Mouse (Mus musculus): ENCODE measurements at regions not wholly inside any gene's neighbourhood (a gene's known extent, or its start where the extent isn't known, plus 50 kb on each side); places are given as distances from the start of the nearest gene placed in this dataset.
A peak's percentile ranks its signal among the peaks of the same experiment; 100 is the strongest.
"Not testable (repeated sequence)": the region's sequence is repeated elsewhere in the genome, so short reads cannot be mapped to it uniquely, and the experiment has no call there.

DNA sequence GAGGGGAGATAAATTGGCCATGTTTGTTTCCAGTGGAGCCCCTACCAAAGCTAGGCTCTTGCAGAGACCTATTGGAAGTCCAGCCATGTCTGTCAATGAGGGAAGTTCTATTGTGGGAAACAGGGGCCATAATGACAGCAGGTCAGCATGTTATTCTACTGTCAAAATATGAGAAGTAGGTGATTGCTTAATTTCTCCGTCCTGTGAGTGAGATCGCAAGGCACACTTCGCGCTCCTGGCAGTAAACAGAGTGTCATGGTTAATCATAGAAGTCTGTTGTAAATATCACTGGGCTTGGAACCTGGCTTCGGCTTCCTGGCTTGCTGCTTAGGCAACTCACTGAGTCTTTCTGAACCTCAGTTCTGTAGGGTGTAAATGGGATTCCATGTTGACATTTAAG, 72.5 kb upstream of the Ccdc122 start:
- no peak for DNase-seq

- DNase-seq: no peak
Measured at GRCm38 (mm10) chr14:76958875-76959274, 77.7 kb upstream of the Ccdc122 start.

DNA sequence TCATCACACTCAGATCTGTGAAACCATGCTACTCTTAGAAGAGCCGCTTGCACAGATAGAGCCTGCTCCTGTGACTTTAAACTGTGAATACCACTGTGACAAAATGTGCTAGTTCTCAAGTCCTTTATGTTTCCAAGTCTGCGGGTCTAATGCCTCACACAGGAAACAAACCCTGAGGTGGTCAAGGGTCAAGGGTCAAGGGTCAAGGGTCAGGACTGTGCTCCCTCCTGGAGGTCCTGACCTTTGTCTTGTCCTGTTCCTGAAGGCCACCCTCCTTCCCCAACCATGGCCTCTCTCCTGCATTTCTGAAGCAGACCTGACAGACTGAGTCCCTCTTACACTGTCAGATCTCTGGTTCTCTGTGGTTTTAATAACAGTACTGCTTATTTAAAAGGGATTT, 79.4 kb upstream of the Ccdc122 start:
- DNase-seq: no peak

GRCm38 (mm10) chr14:76953171-76953570, 83.4 kb upstream of the Ccdc122 start:
- DNase-seq: peak; percentile 60 to 62

GRCm38 (mm10) chr14:76951450-76951849, 85.1 kb upstream of the Ccdc122 start:
- peak; percentile 75 to 83 for DNase-seq

- peak; percentile 79 to 84 for DNase-seq
Measured at GRCm38 (mm10) chr14:76949388-76949787, 87.2 kb upstream of the Ccdc122 start.

DNA sequence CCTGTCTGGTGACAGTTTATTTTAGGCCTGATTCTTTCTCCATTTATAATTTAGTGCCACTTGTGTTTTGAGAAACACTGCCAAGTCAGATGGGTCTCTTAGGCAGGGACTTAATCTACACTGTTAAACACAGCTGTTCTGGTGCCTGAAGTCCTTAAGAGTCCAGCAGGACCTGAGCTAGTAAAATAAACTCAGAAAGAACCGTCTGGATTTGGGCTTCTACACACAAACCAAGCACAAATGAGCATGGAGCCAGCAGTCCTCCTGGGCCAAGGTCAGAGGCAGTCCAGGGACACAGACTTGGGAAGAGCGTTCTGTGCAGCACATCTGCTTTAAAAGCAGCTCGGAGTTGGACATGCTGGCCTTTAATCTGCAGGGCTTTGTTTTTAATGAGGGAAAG, 87.6 kb upstream of the Ccdc122 start:
- peak; percentile 42 to 51 for DNase-seq

DNA sequence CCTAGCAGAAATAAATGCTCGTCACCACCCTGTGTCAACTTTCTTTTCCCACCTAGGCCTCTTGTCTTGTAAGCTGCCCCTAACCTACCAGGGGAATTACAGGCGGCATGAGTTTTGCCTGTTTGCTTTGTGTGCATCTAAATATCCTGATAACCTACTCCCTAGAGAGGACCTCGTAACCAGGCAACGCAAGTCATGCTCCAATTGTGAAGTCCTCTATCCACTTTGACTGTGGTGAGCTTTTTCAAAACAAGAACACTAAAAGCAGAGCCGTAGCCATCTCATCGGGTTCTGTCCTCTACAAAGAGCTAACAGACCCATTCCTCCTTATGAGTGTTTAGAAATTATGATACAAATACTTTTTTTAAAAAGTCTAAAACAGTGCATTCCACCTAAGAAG, 88.1 kb upstream of the Ccdc122 start:
- peak; percentile 25 to 34 for DNase-seq

DNA sequence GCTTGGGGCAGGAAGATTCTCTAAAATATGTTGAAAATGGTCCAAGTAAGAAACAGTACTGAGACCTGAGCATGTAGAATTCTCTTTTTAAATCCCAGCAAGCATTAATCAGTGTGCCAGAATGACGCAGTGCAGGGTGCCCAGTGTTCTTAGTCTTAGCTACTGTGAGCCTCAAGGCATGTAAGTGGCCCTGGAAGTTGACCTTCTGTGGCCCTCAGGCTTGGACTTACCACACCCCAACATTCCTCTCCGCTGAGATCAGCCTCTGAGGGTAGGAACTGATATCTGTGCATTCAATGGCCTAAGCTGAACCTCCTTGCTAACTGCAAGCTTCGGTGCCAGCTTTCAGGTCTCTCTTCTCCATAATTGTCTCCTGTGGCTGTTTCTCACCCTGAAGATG, 89.4 kb upstream of the Ccdc122 start:
- no peak for DNase-seq

- DNase-seq: no peak
Measured at GRCm38 (mm10) chr14:76945626-76946025, 90.9 kb upstream of the Ccdc122 start.

DNA sequence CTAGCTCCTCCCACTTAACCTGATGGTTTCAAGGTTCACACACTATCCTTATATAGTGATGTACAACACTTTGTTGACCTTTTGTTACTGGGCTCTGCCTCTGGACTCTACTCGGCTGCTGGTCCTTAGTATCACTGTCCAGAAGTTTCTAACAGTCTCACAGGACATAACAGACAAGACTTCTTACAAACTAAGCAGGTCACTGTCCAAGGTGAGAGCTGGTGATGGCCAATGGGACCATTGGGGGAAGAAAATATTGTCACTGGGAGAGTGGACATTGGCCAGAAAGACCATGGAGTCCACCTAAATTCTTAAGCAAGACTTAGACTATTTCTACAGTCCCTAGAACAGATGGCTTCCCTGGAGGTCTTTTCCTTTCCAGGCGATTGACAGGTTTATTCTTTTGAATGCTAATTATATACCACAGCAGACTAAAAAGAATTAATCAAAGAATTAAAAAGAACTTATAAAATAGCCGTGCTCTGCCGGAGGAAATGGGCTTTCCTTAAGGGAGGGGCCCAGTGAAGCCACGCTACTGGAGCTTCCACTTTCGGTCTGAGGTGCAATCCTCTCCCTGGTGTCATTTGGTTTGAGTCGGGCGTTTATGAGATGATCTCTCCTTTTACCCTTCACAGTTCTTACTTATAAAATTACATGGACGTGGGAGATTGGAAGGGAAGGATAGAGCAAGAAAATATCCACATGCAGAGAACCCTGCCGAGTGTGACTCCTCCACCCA, 94.9 kb upstream of the Ccdc122 start:
- DNase-seq: no peak

DNA sequence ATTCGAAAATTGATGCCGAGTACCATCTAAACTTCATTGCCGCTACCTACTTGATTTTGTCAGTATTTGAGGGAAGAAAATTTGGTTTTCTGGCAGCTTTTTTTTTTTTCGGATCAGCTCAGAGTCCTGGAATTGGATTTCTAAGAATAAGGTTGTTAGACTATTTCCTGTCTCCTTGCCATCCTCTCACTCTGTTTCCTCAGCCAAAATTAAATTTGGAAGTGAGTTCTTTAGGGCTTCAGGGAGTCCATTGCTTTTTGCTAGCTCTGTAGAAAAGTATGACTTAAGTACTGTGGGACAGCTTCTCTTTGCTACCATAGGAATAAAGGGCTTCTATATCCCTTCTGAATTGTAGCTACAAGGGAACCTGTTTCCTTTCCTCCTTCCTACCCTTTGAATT, 96.1 kb upstream of the Ccdc122 start:
- DNase-seq: no peak

- DNase-seq: peak; percentile 73 to 80
Measured at GRCm38 (mm10) chr14:76936671-76937070, 99.9 kb upstream of the Ccdc122 start.

DNA sequence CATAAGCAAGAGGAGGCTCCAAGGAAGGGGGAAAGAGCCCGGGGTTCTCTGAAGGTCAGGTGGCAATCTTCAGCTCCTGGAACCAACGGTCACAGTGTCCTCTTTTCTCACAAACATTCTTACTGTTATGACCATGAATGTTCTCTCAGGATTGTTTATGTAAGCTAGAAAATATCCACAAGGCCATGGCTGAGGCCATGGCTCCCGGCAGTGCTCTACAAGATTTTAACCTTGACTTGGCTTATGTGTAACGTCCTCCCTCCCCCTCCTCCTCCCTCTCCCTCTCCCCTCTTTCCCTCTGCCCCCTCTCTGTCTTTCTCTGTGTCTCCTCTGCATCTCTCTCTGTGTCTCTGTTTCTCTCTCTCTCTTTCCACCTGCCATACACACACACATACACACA, 100.5 kb upstream of the Ccdc122 start:
- not testable (repeated sequence) for DNase-seq

DNA sequence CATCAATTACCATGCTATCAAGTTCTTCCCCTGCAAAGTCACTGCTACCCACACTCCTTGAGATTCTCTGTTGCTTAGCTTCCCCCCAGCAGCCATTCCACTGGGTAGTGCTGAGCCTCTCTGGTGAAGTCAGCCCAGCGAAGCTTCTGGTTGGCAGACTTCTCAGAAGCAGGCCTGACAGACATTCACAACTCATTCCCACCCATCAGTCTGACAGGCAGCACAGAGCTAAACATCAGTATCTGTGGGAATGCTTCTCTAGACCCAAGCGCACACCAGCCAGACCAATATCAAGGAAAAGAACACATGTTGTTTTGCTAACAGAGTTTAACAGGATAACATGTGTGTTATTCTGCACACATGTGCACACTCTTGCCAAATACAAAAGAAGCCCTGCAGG, 101.1 kb upstream of the Ccdc122 start:
- DNase-seq: peak in 1 of 2 experiments; percentile 13

DNA sequence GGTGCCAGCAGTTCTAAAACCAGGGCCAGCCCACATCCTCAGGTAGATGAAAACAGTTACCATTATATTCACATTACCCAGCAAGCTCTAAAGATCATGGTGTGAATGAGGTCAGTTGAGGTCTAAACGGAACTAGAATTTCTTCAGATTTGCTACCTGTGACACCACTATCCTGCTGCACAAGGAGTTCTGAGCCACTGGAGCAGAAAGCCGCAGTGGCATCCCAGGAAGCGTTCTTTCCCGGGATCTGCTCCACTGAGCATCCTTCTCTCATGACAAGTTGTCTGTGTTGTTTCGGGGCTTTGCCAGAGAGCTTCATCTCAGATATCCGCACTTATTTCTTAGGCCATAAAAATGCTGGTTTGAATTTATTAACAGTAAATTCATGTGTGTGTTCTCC, 103.7 kb upstream of the Ccdc122 start:
- DNase-seq: no peak

DNA sequence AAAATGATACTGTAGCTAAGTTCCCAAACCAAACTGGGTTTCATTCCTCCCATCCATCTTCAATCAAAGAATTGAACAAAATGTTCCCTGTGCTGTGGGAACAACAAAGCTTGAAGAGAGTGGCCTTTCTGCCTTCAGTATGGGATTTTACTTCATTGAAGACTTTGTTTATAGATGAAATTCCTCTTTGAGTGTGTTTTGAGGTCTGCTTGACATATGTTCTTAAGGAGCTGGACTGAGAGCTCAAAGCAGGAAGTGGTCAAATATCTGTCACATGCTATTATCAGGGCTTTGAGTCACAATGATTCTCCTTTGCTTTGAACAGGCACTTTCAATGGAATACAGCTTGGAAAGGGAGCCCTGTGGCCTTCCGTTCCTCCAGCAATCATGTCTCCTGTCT, 105.2 kb upstream of the Ccdc122 start:
- DNase-seq: no peak

DNA sequence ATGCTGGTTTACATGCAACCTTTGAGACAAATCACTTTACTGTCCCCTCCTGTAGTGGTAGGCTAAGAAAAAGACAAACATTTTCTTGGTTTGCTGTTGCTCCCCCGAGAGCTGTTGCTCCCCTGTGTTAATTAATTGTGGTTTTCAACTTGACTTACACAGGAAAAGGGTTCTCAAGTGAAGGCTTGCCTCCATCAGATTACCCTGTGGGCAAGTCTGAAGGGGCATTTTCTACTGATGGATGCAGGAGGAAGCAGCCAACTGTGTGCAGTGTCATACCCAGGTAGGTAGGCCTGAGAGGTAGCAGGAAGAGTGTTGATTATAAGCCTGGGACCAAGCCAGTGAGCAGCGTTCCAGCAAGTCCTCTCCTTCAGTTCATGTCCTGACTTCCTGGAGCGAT, 107.0 kb upstream of the Ccdc122 start:
- no peak for DNase-seq

DNA sequence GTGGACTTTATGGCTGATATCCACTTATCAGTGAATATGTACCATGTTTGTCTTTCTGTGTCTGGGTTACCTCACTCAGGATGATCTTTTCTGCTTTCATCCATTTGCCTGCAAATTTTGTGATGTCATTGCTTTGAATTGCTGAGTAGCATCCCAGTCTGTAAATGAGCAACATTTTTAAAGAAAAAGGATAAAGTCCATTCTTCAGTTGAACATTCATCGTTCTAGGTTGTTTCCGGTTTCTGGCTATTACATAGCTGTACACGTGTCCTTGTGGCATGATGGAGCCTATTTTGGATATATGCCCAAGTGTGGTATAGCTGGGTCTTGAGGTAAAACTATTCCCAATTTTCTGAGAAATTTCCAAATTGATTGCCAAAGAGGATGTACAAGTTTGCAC, 107.9 kb upstream of the Ccdc122 start:
- DNase-seq: no peak

GRCm38 (mm10) chr14:76927245-76927806, 109.2 kb upstream of the Ccdc122 start:
- DNase-seq: no peak

GRCm38 (mm10) chr14:76926416-76926815, 110.2 kb upstream of the Ccdc122 start:
- DNase-seq: no peak

- no peak for DNase-seq
Measured at GRCm38 (mm10) chr14:76922399-76922939, 114.1 kb upstream of the Ccdc122 start.

DNA sequence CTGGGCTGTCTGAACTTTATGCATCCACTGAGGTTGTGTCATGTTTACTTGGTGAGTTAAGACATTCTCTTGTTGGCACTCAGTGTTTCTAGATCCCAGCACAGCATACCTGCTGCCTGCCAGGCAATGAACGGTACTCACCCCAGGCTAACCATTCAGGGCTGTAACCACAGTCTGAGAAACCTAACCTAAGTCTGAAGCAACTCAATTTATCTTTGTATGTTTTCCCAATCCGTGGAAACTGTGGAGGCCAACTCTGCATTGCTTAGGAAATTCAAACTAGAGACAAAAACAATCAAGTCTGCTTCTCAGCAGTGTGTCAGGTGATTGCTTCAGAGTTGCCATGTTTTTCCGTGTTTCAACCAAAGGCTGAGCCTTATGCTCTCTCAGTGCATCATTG, 118.5 kb upstream of the Ccdc122 start:
- no peak for DNase-seq

GRCm38 (mm10) chr14:76917139-76917929, 119.2 kb upstream of the Ccdc122 start:
- DNase-seq: no peak
